Mouse (Mus musculus) megakaryocyte, embryonic 14.5 days (primary cell): ENCODE results near the gene Paqr7. TPM values are rescaled to one million over a fixed set of nuclear protein-coding genes. Genes with fewer than 3 reads are reported as not detected.
"Not testable (repeated sequence)": the region's sequence is repeated elsewhere in the genome, so short reads cannot be mapped to it uniquely, and the experiment has no call there.

Experiments used
- H3K27me3 ChIP-seq: replicated peaks from 2 replicates; pipeline ENCODE3; 2012; ENCODE audit warnings: inconsistent platforms
- H3K36me3 ChIP-seq: replicated peaks from 2 replicates; pipeline ENCODE3; 2012; ENCODE audit warnings: low read length, inconsistent platforms, mixed read lengths
- H3K4me1 ChIP-seq: 2 replicates; pipeline ENCODE4 v1.6.1; 2012; ENCODE audit warnings: inconsistent platforms
- H3K4me3 ChIP-seq: replicated peaks from 2 replicates; pipeline ENCODE3; 2012; ENCODE audit warnings: moderate library complexity, mild to moderate bottlenecking, inconsistent platforms
- H3K9me3 ChIP-seq: 2 replicates; pipeline ENCODE4 v1.6.1; 2012; ENCODE audit warnings: inconsistent platforms
- FLI1 ChIP-seq: IDR thresholded peaks from 2 replicates; pipeline ENCODE4 v1.6.1; 2012; ENCODE audit warnings: low read length, inconsistent platforms, mixed read lengths
- GATA1 ChIP-seq: IDR thresholded peaks from 3 replicates; pipeline ENCODE4 v1.6.1; 2012; ENCODE audit warnings: mixed read lengths, low read length, inconsistent platforms, borderline replicate concordance
- polyA plus RNA-seq: library from polyadenylated mRNA; stranded (reverse); fragments of >175 nt; gene quantifications from 2 replicates; pipeline ENCODE4 v1.2.3, GENCODE M21; 2012; ENCODE audit warnings: low replicate concordance; ENCODE audit not compliant: insufficient read depth

The Paqr7 gene
- polyA plus RNA-seq, 1 experiment = 45.9 TPM

DNA sequence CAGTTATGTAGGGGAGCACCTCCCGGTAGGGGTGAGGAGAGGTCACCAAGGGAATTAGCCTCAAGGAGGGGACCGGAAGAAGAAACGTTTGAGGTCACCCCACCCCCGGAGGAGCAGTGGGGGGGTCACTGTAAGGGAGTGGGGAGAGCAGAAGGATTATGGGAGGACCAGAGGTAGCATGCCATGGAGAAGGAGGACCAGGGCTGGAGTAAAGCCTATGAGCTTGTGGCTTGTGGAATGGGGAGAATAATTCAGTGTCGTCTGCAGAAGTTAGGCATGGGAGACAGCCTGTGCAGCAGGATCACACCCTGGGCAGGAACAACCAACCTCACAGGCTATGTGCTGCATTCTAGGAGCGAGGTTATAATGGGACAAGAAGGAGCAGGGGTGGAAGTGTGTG, 726 bp downstream of the Paqr7 start:
- Histone ChIP-seq H3K9me3 (no peaks in the 10 kb centered on the region), H3K4me1 (peaks cover 84% of the 10 kb centered on the region), H3K36me3 (peaks cover 31% of the 10 kb centered on the region), H3K27me3 (peaks cover 8% of the 10 kb centered on the region), H3K4me3 (peak overlapping the region; percentile 96)
- no peak for TF ChIP-seq GATA1

- peak overlapping the region; percentile 96 for H3K4me3 ChIP-seq
Observed at GRCm38 (mm10) chr4:134497986-134498731, 1.7 kb downstream of the Paqr7 start.

GRCm38 (mm10) chr4:134498983-134499382, 2.5 kb downstream of the Paqr7 start:
- Histone ChIP-seq H3K36me3 (peaks cover 47% of the 10 kb centered on the region), H3K4me1 (peaks cover 78% of the 10 kb centered on the region), H3K4me3 (peak overlapping the region; percentile 75)
- H3K9me3 ChIP-seq, H3K27me3 ChIP-seq: not testable (repeated sequence)

More at GRCm38 (mm10) chr4:134497986-134498731, 1.7 kb downstream of the Paqr7 start:
- Histone ChIP-seq H3K27me3 (peaks cover 2% of the 10 kb centered on the region), H3K36me3 (peaks cover 39% of the 10 kb centered on the region), H3K9me3 (no peaks in the 10 kb centered on the region), H3K4me1 (peaks cover 78% of the 10 kb centered on the region)
- TF ChIP-seq GATA1 (no peak), FLI1 (no peak)

- no peak overlapping the region for H3K4me3 ChIP-seq
- H3K27me3 ChIP-seq = no peaks in the 10 kb centered on the region
- TF ChIP-seq FLI1 (no peak), GATA1 (no peak)
- H3K9me3 ChIP-seq = peaks cover 4% of the 10 kb centered on the region
- peaks cover 62% of the 10 kb centered on the region for H3K36me3 ChIP-seq
- H3K4me1 ChIP-seq = peaks cover 71% of the 10 kb centered on the region
Observed at GRCm38 (mm10) chr4:134501095-134501494, 4.6 kb downstream of the Paqr7 start.

DNA sequence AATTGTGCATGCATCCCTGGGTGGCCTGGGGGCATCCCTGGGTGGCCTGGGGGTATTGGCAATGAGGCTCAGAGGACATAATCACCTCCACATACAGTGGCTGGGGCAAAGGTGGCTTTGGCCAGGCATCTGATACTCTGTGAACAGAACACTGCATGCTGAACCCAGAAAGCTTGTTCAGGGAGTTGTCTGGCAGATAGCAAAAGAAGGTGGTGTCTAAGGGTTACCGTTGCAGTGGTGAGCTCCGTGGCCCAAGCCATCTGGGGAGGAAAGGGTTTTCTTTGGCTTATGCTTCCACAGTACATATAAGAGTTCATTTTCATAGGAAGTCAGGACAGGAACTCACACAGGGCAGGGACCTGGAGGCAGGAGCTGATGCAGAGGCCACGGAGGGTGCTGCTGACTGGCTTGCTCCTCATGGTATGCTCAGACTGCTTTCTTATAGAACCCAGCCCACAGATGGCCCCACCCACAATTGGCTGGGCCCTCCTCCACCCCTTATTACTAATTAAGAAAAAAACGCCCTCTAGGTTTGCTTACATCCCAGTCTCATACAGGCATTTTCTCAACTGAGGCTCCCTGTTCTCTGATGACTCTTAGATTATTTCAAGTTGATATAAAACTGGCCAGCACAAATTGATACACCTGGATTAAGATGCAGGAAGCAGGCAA, 7.3 kb downstream of the Paqr7 start:
- no peak for TF ChIP-seq GATA1
- no peak for TF ChIP-seq FLI1
- Histone ChIP-seq H3K27me3 (no peaks in the 10 kb centered on the region), H3K36me3 (peaks cover 87% of the 10 kb centered on the region), H3K4me3 (no peak overlapping the region), H3K4me1 (peaks cover 70% of the 10 kb centered on the region), H3K9me3 (peaks cover 20% of the 10 kb centered on the region)

- no peak overlapping the region for H3K4me3 ChIP-seq
- peaks cover 79% of the 10 kb centered on the region for H3K36me3 ChIP-seq
- H3K9me3 ChIP-seq = peaks cover 20% of the 10 kb centered on the region
- no peak for TF ChIP-seq FLI1
- no peak for TF ChIP-seq GATA1
- H3K4me1 ChIP-seq = peaks cover 58% of the 10 kb centered on the region
- H3K27me3 ChIP-seq = no peaks in the 10 kb centered on the region
Observed at GRCm38 (mm10) chr4:134505303-134505789, 8.8 kb downstream of the Paqr7 start.

GRCm38 (mm10) chr4:134505966-134506594, 9.6 kb downstream of the Paqr7 start:
- peaks cover 20% of the 10 kb centered on the region for H3K9me3 ChIP-seq
- H3K4me3 ChIP-seq = no peak overlapping the region
- peaks cover 57% of the 10 kb centered on the region for H3K4me1 ChIP-seq
- peaks cover 72% of the 10 kb centered on the region for H3K36me3 ChIP-seq
- TF ChIP-seq FLI1 (no peak), GATA1 (no peak)
- H3K27me3 ChIP-seq = no peaks in the 10 kb centered on the region

GRCm38 (mm10) chr4:134506713-134507112, 10.2 kb downstream of the Paqr7 start:
- TF ChIP-seq FLI1 = no peak
- TF ChIP-seq GATA1 = no peak
- H3K27me3 ChIP-seq = no peaks in the 10 kb centered on the region
- peaks cover 63% of the 10 kb centered on the region for H3K4me1 ChIP-seq
- peak overlapping the region; percentile 33 for H3K4me3 ChIP-seq
- H3K9me3 ChIP-seq = peaks cover 20% of the 10 kb centered on the region
- H3K36me3 ChIP-seq = peaks cover 65% of the 10 kb centered on the region

DNA sequence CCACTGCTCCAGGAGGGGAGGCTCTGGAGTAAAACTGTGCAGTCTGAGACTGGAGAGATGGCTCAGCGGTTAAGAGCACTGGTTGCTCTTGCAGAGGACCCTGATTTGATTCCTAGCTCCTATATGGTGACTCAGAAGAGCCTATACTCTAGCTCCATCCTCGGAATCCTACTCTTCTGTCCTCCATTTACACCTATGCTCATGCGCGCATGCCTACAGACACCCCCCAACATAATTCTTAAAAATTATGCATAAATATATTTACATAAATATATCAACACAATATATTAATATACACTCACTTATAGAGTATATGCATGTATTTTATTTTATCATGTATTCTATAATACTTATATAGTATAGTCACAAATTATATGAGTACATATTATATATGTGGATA, 13.9 kb downstream of the Paqr7 start:
- TF ChIP-seq GATA1 (no peak), FLI1 (no peak)
- H3K4me3 ChIP-seq = peak overlapping the region; percentile 96
- peaks cover 44% of the 10 kb centered on the region for H3K36me3 ChIP-seq
- H3K27me3 ChIP-seq = no peaks in the 10 kb centered on the region
- peaks cover 16% of the 10 kb centered on the region; the same call in 1 of the 2 replicates for H3K9me3 ChIP-seq
- H3K4me1 ChIP-seq = peaks cover 56% of the 10 kb centered on the region
